Mouse (Mus musculus): ENCODE measurements around the gene Rgl1.

- no peak for TF ChIP-seq CTCF (conservative IDR thresholded peaks at IDR 0.05; ENCODE audit: insufficient read depth, insufficient read length, low read depth, low read length)
- TF ChIP-seq POLR2A (IDR thresholded peaks at IDR 0.05; ENCODE audit: low read depth, low read length), result no peak
These were observed 30.6 kb upstream of the Rgl1 start for GRCm38 (mm10) chr1:152796683-152797263.
